In the genomic region with DNA sequence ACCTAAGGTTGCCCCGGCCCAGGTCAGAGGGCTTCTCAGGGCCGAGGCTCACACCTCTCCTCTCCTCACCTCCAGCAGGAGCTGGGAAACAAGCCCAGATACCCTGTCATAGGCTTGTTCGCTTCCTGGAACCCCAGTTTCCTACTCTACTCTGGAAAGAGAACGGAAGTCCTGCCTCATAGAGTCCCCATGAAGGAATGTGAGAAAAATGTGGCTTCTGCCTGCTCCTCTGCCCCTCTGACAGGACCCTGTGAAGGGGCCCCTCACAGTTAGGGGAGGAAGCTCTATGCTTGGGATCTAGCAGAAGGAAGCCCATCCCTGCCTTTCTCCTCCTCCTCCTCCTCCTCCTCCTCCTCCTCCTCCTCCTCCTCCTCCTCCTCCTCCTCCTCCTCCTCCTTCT, we compare ENCODE assay signal across 17 mouse cellular contexts. TPM values are rescaled to one million over a fixed set of nuclear protein-coding genes. Genes with fewer than 3 reads are reported as not detected.
"Had no signal": no experiment of that assay in that cellular context is flagged by ENCODE, and none has a peak within 500 bp of the region (broad histone marks: within the 10 kb centered on the region; RNA-seq: fewer than 3 reads in every experiment).

No protein-coding gene starts in this region.

- H3K4me1 ChIP-seq: liver, embryonic 12.5 days had no signal

- H3K9ac ChIP-seq: limb, embryonic 15.5 days; liver, embryonic 12.5 days; neural tube, embryonic 15.5 days had no signal

- H3K4me3 ChIP-seq: limb, embryonic 15.5 days; liver, embryonic 12.5 days; midbrain, embryonic 10.5 days; myocyte; neural tube, embryonic 15.5 days had no signal

- H3K36me3 ChIP-seq: limb, embryonic 15.5 days; liver, embryonic 12.5 days; midbrain, embryonic 10.5 days; neural tube, embryonic 15.5 days had no signal

- ATAC-seq: liver, embryonic 12.5 days had no signal

- H3K27me3 ChIP-seq: limb, embryonic 15.5 days; neural tube, embryonic 15.5 days had no signal

- DNase-seq: kidney, adult 8-10 months; kidney, postnatal 25 days; layer of hippocampus, adult 9-11 months; layer of hippocampus, postnatal 36 days; midbrain, embryonic 14.5 days; right cerebral cortex, adult 18-20 months; right cerebral cortex, postnatal 25 days; thymus, adult 18-20 months; thymus, postnatal 14 days had no signal

- H3K9me3 ChIP-seq: limb, embryonic 15.5 days; liver, embryonic 12.5 days; midbrain, embryonic 10.5 days; neural tube, embryonic 15.5 days had no signal

- H3K4me2 ChIP-seq: limb, embryonic 15.5 days; liver, embryonic 12.5 days; neural tube, embryonic 15.5 days had no signal

- H3K27ac ChIP-seq: limb, embryonic 15.5 days; liver, embryonic 12.5 days; midbrain, embryonic 10.5 days; neural tube, embryonic 15.5 days had no signal

RNA-seq across cellular contexts. Expression of a gene that starts 25.2 kb away (rescaled TPM):
- polyA plus RNA-seq: limb, embryonic 11.5 days; midbrain, embryonic 14.5 days; neural tube, embryonic 11.5 days; small intestine, adult 2 months had no signal
